Mouse (Mus musculus) forelimb bud, embryonic 11.5 days (tissue): ENCODE results near the gene S100a13.

ENCODE experiments used
- DNase-seq: peaks from one replicate; pipeline ENCODE4 v3.0.0-alpha.2; 2012; ENCODE audit warnings: low read depth, low spot score

The S100a13 gene

DNA sequence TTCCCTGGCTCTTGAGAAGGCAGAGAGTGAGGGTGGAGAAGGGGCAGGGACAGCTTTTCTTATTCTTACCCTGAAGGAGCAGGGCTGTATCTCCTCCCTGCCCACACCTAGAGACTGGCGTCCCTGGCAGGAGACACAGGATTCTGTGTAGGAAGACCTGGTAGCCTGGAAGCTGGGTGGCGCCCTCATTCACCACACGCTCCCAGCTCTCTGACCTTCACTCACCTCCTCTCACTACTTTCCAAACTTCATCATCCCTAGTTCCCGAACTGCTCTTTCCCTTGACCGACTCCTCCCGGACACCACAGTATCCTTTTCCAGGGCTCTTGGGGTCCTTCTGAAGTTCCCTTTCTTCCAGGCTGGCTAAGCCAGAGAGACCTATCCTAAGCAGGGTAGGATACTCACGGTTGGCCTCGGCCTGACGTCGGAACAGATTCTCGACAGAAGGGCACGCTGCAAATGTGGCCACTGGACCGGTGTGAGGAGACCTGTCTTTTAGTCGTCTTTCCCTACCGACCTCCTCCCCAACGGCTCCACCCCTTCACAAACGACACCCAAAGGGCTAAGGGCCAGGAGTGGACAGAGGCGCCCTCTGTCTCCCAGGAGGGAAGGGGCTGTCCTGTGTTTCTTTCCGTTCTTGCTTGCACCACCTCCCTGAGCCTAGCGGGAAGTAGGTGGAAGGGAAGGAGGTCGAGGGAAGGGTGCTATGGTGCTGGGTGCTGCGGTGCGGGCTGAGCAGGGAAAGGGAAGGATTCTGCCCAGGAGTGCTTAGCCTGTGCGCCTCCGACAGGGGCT lies at the start of gene S100a13, which contains the start of gene S100a1:
Gene S100a13 (plus strand): TSS at position 640 of the 795 bp plus-strand sequence.
Gene S100a1 (minus strand): TSS at position 597 of the 795 bp plus-strand sequence.
- DNase-seq, result no peak

DNA sequence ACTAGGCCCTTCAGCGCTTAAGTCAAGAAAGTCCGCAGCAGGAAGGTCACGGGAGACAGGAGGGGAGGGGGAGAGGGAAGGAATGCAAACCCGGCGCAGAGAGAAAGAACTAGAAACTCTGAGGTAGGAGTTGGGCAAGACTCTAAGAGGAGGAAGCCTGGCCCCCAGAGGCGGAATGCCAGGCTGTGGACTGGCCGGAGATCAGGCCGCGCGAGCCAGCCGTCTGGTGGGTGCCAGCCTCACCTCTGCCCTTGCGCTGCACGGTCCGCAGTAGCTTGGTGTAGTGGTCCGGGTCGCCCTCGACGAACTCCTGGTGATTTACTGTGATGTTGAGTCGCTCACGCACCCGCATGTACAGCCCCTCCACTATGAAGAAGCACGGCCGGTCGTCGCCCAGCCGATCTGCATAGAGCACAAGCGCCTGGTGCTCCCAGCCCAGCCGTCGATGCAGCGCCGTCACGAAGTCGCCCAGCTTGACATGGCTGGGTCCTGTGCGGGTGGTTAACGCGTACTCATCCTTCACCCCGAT lies 49.6 kb upstream of the S100a13 start:
- no peak for DNase-seq

DNA sequence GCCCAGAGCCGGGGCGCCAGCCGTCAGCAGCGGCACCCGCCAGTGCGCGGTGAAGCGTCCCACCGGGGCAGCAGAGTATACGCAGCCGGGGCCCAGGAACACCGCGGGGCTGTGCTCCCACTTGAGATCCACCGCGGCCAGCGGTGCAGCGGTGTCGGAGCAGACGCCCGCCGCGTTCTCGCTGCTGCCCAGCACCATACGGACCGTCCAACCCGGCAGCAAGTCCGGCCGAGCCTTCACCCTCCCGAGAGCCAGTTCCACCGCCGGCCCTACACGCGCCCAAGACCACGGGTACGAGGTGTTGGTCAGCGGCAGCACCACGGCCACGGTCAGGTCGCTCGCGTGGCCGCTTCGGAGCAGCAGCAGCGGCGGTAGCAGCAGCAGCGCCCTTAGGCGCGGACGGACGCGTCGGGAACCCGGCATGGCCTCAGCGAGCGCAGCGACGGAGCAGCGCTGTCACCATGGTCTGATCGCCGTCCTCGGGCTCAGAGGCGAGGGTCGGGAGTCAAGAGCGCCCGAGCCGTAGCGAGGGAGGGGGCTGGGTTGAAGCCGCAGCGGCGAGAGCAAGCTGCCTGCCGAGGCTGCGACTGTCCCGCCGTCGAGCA lies 49.1 kb upstream of the S100a13 start:
- DNase-seq, result no peak

DNA sequence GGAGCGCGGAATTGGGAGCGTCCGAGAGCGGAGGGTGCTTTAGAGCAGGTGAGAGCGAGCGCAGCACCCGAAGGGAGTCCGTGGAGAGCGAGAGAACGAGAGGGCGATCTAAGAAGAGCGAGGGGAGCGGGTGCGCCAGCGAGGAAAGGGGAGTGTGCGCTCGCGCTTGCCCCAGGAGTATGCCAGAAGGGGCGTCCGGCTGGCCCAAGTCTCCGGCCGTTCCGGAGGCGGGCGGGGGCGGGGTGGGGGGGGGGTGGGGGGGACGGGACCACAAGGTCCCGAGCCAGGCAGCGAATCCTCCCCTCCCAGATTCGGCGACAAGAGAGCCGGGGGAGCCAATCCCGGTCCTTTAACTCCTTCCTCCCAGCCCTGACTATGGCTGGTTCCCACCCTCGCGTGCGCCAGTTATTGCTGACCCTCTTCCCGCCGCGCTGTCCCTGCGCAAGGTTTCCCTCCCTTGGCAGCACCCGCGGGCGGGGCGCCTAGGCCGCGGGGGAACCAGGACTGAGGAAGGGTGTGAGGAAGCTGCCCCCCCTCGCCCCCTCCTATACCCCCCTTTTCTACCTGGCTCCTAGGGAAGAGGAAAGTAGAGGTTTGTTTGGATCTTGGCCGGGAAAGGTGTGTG lies 48.4 kb upstream of the S100a13 start, which contains the start of gene Npr1:
Gene Npr1 (minus strand): TSS at position 181 of the 625 bp plus-strand sequence.
- DNase-seq, result no peak

DNA sequence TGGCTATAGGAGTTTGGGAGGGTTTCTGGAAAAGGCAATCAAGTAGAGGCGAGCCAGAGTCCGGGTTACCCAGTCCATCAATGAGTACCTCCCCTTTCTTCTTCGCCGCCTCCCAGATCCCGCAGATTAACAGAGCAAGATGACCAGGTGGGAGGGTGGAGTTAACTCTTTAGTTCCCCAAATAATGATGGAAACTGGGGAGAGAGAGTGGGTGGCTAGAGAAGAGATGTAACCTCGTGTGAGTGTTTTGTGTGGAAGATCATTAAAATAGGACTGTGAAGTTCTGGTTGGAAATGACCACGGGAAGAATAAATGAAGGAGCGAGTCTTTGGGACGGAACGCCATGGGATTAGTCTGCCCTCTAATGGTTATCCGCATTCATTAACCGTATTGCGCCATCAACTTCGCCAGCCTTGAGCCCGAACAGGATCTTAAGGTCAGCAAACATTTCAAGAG lies 47.9 kb upstream of the S100a13 start:
- peak; percentile 73 for DNase-seq

DNA sequence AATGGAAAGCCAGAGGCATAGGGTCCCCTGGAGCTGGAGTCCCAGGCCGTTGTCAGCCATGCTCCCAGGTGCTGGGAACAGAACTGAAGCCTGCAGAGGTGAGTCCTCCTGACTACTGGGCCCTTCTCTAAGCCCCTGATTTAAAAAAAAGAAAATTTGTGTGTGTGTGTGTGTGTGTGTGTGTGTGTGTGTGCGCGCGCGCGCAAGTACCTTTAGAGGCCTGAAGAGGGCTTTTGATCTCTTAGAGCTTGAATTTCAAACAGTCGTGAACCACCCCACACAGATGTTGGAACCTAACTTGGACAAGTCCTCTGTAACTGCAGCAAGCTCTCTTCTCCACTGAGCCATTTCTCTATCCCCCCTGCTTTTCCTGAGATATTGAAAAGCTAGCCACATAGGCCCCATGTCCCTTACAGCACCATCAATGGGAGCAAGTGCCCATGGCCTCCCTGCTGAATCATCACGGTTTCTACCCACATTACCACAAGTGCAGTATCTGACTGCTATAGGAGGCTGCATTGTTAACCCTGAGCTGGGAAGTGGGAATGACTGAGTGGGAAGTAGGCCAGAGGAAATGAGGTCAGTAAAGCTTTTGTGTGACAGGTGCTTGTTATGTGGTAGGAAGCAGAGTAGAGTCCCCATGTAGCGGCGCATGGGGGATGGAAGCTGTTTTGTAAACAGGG lies 46.5 kb upstream of the S100a13 start:
- DNase-seq, result no peak

DNA sequence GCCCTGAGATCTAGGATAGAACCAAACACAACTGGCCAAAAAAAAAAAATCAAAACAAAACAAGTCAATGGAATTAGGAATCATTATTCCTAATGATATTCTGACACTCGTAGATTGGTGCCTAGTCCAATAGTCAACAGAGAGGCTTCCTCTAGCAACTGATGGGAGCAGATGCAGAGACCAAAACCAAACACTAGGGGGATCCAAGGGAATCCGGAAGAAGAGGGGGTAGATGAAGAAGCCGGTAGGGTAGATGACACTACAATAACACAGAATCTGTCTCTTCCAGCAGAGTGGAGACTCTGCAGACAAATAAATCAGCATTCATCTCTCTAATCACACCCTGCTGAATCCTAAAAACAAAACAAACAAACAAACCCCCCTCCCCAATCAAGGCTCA lies 42.0 kb upstream of the S100a13 start:
- no peak for DNase-seq

DNA sequence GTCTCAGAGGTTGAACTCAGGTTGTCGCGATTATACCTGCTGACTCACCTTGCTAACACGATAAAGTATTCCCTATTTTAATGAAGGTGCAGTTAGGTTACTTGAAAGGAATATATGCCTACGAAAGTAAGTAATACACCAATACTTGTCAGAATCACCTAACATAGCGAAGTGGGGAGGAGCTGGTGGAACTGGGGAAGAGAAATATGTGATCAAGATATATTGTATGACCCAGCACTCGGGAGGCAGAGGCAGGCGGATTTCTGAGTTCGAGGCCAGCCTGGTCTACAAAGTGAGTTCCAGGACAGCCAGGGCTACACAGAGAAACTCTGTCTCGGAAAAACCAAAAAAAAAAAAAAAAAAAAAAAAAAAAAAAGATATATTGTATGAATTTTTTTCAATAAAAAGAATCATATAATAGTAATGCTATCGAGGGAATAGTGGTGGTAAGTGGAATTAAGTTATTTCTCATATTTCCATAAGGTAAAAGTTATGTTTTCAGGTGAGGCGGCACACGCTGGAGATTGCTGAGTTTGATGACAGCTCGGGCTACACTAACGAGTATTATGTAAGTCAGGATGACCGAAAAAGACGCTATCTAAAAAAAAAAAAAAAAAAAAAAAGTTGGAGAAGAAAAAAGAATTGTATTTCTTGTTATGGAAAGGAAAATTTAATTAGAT lies 38.9 kb upstream of the S100a13 start:
- DNase-seq, result no peak

DNA sequence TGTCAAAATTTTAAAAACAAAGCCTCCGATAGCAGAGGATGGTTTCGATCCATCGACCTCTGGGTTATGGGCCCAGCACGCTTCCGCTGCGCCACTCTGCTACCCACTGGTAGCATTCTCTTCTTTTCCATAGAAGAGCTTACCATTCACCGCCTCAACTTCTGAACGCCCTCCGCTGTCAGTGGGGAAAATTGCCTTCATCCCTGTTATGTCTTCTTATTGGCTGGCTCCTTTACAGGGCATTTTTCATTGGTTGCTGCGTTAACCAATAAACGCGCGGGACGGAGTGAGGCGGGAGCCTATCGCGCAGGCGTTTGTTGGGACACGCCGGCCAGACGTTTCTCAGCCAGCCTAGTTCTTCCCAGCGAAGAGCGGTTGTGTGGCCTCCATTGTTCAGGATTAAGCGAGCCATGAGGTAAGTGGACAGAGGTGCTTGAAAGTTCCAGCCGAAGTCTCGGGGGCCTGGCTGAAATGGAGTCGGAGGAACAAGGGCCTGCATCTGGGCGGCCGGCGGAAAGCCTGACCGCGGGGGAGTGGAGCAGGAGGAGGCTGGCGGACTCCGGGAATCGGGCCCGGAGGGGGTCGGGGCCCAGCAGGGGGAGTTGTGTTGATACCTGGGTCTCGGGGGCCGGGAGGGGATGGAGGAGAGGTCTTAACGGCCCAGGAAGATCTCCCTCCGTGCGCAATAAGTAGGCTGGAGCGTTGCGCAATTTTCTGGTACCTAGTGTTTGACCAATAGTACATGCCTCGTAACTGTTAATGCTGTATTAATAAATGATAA lies 38.2 kb upstream of the S100a13 start, which contains the start of gene Ilf2:
Gene Ilf2 (plus strand): TSS at position 296 of the 781 bp plus-strand sequence.
- DNase-seq, result peak; percentile 99

DNA sequence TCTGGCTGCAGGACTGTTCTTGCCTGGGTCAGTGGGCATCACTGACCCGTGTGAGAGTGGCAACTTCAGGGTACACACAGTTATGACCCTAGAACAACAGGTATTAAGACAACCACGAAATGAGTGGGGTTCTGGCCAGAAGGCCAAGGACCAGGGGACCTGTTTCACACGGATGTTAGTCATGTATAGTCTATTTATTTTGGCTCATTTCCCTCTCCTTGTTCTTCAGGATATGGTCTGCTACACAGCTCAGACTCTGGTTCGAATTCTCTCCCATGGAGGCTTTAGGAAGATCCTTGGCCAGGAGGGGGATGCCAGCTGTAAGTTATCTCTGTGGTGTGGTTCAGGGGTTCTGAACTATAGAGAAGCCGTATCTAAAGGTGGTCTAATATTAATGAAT lies 27.2 kb upstream of the S100a13 start:
- no peak for DNase-seq

DNA sequence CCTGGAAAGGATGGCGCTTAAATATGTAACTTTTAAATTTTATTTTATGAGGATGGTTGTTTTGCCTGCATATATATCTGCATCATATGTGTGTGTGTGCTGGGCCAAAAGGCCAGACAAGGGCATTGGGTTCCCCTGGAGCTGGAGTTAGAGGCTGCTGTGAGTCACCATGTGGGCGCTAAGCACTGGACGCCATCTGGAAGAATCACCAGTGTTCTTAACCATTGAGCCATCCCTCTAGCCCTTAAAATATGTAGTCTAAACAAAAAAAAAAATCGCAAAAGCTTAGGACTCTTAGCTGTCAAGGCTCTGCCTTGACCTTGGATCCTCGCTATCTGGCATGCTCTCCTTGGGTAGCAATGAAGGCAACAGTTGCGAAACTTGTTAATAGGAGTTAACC lies 25.7 kb upstream of the S100a13 start:
- no peak for DNase-seq

DNA sequence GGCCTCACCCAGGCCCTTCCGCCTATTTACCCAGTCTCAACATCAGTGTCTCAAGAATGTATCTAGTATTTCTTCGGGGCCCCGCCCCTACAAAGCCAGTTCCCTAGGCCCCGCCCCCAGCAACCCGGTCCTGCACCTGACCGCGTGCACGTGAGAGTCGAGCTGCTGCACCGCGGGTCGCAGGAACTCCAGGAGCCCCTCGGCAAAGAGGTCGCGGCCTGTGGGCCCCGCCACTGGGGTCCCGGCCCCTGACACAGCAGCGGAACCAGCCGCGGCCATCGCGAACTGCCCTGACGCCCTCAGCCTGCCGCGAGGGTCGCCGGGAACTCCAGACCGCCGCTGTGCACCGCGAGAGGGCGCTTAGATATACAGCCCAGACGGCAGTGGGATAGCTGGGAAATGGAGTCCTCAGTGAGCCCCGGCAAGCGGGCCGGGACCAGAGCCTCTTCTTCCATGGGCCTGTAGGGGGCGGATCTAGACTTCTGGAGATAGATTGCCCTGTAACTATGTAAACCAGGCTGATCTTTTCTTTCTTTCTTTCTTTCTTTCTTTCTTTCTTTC lies 23.5 kb upstream of the S100a13 start, which contains the start of gene Snapin:
Gene Snapin (minus strand): TSS at position 338 of the 561 bp plus-strand sequence.
- DNase-seq, result peak; percentile 96

DNA sequence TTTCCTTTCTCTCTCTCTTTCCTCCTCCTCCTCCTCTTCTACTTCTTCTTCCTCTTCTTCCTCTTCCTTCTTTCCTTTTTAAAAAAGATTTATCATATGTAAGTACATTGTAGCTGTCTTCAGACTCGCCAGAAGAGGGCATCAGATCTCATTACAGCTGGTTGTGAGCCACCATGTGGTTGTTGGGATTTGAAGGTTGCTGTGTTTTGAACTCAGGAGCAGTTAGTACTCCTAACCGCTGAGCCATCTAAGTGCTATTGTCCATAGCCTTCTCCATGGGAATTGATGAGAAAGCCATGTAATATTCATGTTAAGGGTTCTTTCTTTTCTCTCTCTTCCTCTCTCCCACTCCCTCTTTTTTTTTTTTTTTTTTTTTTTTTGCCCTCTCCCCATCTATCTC lies 22.9 kb upstream of the S100a13 start:
- DNase-seq, result no peak

DNA sequence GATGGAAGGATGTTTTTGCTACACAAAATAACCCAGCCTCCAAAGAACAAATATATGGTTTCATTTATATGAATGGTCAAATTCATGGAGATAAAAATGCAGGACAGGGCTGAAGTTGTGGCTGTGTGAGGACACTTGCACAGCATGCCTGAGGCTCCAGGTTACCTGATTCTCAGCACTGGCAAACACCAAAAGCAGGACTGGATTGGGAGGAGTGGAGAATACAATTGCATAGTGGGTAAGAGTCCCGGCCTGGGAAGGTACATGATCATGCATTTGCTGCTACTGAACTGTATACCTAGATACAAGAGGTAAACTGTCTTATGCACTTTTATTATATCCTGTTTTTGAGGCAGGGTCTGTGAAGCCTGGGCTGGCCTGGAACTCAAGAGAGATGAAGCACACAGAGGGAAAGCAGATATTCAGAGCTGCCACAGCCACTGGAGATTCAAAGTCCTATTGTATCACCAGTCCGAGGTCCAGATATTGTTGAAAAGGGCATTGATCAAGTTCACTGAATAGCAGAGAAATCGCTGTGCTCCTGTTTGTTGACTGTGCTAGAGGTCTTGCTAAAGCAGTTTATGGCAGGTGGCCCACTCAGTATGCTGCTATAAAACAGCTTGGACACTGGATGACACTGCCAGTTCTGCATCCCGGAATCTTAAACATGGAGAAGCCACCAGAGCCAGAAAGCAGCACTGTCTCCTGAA lies 20.2 kb upstream of the S100a13 start:
- DNase-seq, result no peak

DNA sequence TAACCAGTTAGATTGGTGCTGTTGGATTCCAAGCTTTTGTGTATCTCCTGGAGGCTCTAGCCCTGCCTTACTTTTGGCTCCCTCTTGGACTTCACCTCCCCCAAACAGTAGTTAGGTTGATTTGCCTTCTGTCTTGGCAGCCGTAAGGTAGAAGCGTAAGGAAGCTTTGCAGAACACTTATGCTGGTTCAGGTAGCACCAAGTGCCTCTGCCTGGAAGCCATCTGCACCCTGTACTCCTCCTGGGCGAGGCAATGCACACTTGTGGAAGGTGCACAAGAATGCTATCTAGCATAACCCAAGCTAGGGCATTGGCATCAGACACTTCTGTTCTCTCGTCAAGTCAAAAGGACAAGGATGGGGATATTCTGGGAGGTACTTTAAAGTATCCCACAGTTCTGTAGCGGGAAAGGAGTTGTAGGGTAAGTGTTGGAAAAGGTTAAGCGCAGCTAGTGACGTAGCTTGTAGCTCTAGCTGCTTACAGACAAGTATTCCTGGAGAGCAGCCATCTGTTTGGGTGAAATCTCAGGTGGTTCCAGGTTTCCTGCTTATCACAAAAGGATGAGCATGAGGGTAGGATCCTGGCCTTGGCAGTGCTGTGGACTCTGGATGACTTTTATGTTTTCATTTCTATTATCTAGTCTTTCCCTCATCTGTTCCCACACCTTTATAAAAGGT lies 18.2 kb upstream of the S100a13 start:
- DNase-seq, result no peak

DNA sequence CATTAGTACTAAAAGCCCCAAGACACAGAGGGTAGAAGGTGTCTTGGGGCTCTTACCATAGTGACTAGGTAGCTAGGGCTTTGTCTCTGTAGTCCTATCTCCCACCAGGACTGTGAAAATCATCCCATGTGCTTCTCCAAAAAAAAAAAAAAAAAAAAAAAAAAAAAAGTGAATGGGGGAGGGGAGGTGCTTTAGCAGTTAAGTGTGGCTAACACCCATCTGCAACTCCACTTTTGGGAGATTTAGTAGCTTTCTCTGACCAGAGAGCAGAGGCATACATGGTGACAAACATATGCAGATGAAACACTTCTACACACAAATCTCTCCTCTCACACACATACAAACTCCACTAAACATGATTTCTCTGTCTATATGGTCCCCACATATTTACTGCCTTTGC lies 16.6 kb upstream of the S100a13 start:
- no peak for DNase-seq

DNA sequence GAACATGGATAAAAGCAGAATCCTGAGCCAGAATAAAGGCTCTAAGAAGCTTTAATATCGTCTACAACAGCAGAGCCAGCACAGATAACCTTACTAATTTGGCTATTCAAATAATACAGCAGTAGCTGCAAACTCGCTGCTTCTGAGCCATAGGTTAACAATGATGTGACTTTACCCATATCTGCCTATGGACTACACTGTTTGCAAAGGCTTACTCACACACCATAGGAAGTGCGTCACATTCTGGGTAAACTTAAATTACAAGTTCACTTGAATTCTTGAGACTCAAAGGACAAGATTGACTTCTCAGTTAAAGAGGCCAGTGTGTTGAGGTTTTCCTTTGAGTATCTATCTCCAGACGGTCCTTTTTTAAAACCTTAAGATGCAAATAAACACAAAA lies 10.8 kb upstream of the S100a13 start:
- DNase-seq, result no peak

DNA sequence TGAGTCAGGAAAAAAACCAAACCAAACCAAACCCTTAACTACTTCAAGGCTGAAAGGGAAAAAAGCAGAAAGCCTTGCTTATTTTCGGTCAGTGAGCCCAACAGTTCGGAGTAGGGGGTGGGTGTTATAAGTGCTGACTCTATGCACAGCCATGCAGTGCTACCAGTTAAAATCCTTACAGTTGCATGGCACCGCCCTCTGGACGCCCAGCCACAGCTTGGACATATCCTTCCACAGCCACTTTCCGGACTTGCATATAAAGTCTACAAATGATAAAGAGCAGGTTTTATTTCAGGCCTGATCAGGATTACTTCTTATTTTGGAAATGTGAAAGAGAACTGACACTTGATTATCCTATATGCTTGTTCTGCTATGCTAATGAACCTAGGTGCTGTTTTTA lies 9.0 kb upstream of the S100a13 start:
- DNase-seq, result no peak

DNA sequence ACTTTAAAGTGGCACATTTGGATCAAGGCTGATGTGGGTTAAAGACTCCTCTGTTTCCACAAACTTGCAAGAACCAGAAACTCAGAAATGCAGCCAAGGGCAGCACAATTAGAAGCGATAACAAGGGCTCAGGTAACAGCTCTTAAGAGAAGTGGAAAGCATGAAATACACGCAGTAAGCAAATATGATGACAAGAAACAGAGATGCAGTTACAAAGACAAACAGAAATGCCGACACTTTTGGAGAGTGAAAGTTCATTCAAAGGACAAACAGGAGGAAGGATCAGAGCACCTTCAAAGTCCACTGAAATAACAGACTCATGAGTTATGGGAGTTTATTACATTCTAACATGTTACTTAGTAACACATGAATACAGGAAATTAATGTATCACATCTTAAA lies 7.9 kb upstream of the S100a13 start:
- no peak for DNase-seq
